Mouse (Mus musculus) lung, adult 18-20 months (tissue): Measurements from ENCODE around the gene Cdc42bpg.

ENCODE experiments used
- DNase-seq, 2 experiments: peaks; one replicate each; pipeline ENCODE4 v3.0.0; 2022; ENCODE audit warnings: mixed read lengths in 2 of 2

The Cdc42bpg gene

GRCm38 (mm10) chr19:6352107-6352505 lies 45.9 kb downstream of the Cdc42bpg start:
- DNase-seq, result no peak

- no peak for DNase-seq
Measured at GRCm38 (mm10) chr19:6354030-6354429, 47.8 kb downstream of the Cdc42bpg start.

- DNase-seq, result no peak
Measured at GRCm38 (mm10) chr19:6361291-6361690, 55.0 kb downstream of the Cdc42bpg start.

- DNase-seq, result no peak
Measured at GRCm38 (mm10) chr19:6363091-6363410, 56.8 kb downstream of the Cdc42bpg start.

GRCm38 (mm10) chr19:6363411-6364240 lies 57.4 kb downstream of the Cdc42bpg start, which contains the start of gene Sf1:
Gene Sf1 (plus strand): TSS chr19:6363690.
- peak; percentile 100 for DNase-seq

GRCm38 (mm10) chr19:6364317-6364725 lies 58.1 kb downstream of the Cdc42bpg start:
- peak; percentile 92 to 95 for DNase-seq

GRCm38 (mm10) chr19:6364842-6365241 lies 58.6 kb downstream of the Cdc42bpg start:
- DNase-seq, result no peak

- DNase-seq, result no peak
Measured at GRCm38 (mm10) chr19:6370175-6370574, 63.9 kb downstream of the Cdc42bpg start.

- DNase-seq, result no peak
Measured at GRCm38 (mm10) chr19:6372433-6372832, 66.2 kb downstream of the Cdc42bpg start.

GRCm38 (mm10) chr19:6373539-6374400 lies 67.5 kb downstream of the Cdc42bpg start:
- peak; percentile 69 to 82 for DNase-seq

GRCm38 (mm10) chr19:6374571-6374970 lies 68.3 kb downstream of the Cdc42bpg start:
- DNase-seq, result no peak
